Mouse (Mus musculus) kidney, adult 9 months (tissue): ENCODE measurements around the gene Fgd6.

Source experiments
- DNase-seq: peaks from one replicate; pipeline ENCODE4 v3.0.0; 2022

The Fgd6 gene

GRCm38 (mm10) chr10:94097081-94097845 is 61.5 kb downstream of the Fgd6 start:
- DNase-seq, result no peak

- no peak for DNase-seq
These were observed 62.3 kb downstream of the Fgd6 start for GRCm38 (mm10) chr10:94098100-94098499.

GRCm38 (mm10) chr10:94105498-94105897 is 69.7 kb downstream of the Fgd6 start:
- DNase-seq, result no peak

GRCm38 (mm10) chr10:94107168-94107567 is 71.4 kb downstream of the Fgd6 start:
- DNase-seq, result peak; percentile 72

GRCm38 (mm10) chr10:94107607-94108006 is 71.8 kb downstream of the Fgd6 start:
- DNase-seq, result no peak

- DNase-seq, result no peak
These were observed 73.0 kb downstream of the Fgd6 start for GRCm38 (mm10) chr10:94108791-94109190.

GRCm38 (mm10) chr10:94110834-94111754 is 75.3 kb downstream of the Fgd6 start:
- DNase-seq, result no peak

GRCm38 (mm10) chr10:94112207-94112606 is 76.4 kb downstream of the Fgd6 start:
- no peak for DNase-seq

GRCm38 (mm10) chr10:94115893-94116599 is 80.2 kb downstream of the Fgd6 start:
- DNase-seq, result peak; percentile 88

- DNase-seq, result no peak
These were observed 81.1 kb downstream of the Fgd6 start for GRCm38 (mm10) chr10:94116781-94117340.

GRCm38 (mm10) chr10:94117916-94118315 is 82.1 kb downstream of the Fgd6 start:
- no peak for DNase-seq

GRCm38 (mm10) chr10:94118993-94119392 is 83.2 kb downstream of the Fgd6 start:
- no peak for DNase-seq

- no peak for DNase-seq
These were observed 84.9 kb downstream of the Fgd6 start for GRCm38 (mm10) chr10:94120676-94121075.

- no peak for DNase-seq
These were observed 86.8 kb downstream of the Fgd6 start for GRCm38 (mm10) chr10:94122595-94122994.

GRCm38 (mm10) chr10:94123581-94123980 is 87.8 kb downstream of the Fgd6 start:
- DNase-seq, result no peak

GRCm38 (mm10) chr10:94124376-94124775 is 88.6 kb downstream of the Fgd6 start:
- DNase-seq, result no peak

- DNase-seq, result no peak
These were observed 93.9 kb downstream of the Fgd6 start for GRCm38 (mm10) chr10:94129680-94130119.

- no peak for DNase-seq
These were observed 97.3 kb downstream of the Fgd6 start for GRCm38 (mm10) chr10:94133081-94133480.

- no peak for DNase-seq
These were observed 97.9 kb downstream of the Fgd6 start for GRCm38 (mm10) chr10:94133674-94134073.

- DNase-seq, result no peak
These were observed 99.0 kb downstream of the Fgd6 start for GRCm38 (mm10) chr10:94134535-94135390.

- no peak for DNase-seq
These were observed 103.2 kb downstream of the Fgd6 start for GRCm38 (mm10) chr10:94138890-94139482.
